Mouse (Mus musculus) ES-E14 (cell line): Measurements from ENCODE around the gene Paqr3.

Source experiments
- CHD2 ChIP-seq: IDR thresholded peaks from 2 replicates; pipeline ENCODE4 v1.6.1; 2014; ENCODE audit warnings: mild to moderate bottlenecking, low read depth, low read length, inconsistent platforms
- HCFC1 ChIP-seq: IDR thresholded peaks from 2 replicates; pipeline ENCODE4 v1.6.1; 2012; ENCODE audit warnings: low read length, inconsistent platforms, borderline replicate concordance; ENCODE audit not compliant: insufficient read depth
- MAFK ChIP-seq: IDR thresholded peaks from 2 replicates; pipeline ENCODE4 v1.6.1; 2014; ENCODE audit warnings: mild to moderate bottlenecking, low read depth, low read length, inconsistent platforms; ENCODE audit not compliant: insufficient read depth
- ZC3H11A ChIP-seq: IDR thresholded peaks from 2 replicates; pipeline ENCODE4 v1.6.1; 2012; ENCODE audit warnings: low read depth, mild to moderate bottlenecking, inconsistent platforms, low read length, borderline replicate concordance
- ZNF384 ChIP-seq: IDR thresholded peaks from 2 replicates; pipeline ENCODE4 v1.6.1; 2012; ENCODE audit warnings: low read depth, low read length, inconsistent platforms

- TF ChIP-seq ZC3H11A = no peak
- no peak for TF ChIP-seq HCFC1
- no peak for TF ChIP-seq ZNF384
- no peak for TF ChIP-seq MAFK
- no peak for TF ChIP-seq CHD2
Measured at GRCm38 (mm10) chr5:97084541-97084940, 26.9 kb downstream of the Paqr3 start.
